Mouse (Mus musculus) liver, embryonic 16.5 days (tissue): ENCODE measurements around the gene Epas1. TPM values are rescaled to one million over a fixed set of nuclear protein-coding genes. Genes with fewer than 3 reads are reported as not detected.

Experiments used
- ATAC-seq: fragments of 200-750 bp; cut with Nextera tagmentation; 2 replicates; pipeline ENCODE4 v1.8.0; 2017; ENCODE audit warnings: low read depth, mild to moderate bottlenecking, moderate number of reproducible peaks, moderate library complexity
- H3K27ac ChIP-seq: fragments of 300-500 bp; sonication (generic); 2 replicates; pipeline ENCODE4 v1.5.1; 2014; ENCODE audit warnings: mild to moderate bottlenecking, low read length
- H3K27me3 ChIP-seq: fragments of 300-500 bp; sonication (generic); 2 replicates; pipeline ENCODE4 v1.6.1; 2014; ENCODE audit warnings: low read depth, low read length, mixed read lengths; ENCODE audit not compliant: control insufficient read depth, insufficient read depth
- H3K36me3 ChIP-seq: fragments of 300-500 bp; sonication (generic); 2 replicates; pipeline ENCODE4 v1.6.1; 2014; ENCODE audit warnings: mild to moderate bottlenecking; ENCODE audit not compliant: control insufficient read depth, insufficient read depth
- H3K4me1 ChIP-seq: fragments of 300-500 bp; sonication (generic); 2 replicates; pipeline ENCODE4 v1.6.1; 2014; ENCODE audit warnings: low read depth, low read length, mixed read lengths; ENCODE audit not compliant: control insufficient read depth
- H3K4me2 ChIP-seq: fragments of 300-500 bp; sonication (generic); 2 replicates; pipeline ENCODE4 v1.6.1; 2014; ENCODE audit warnings: low read depth, low read length, mixed read lengths
- H3K4me3 ChIP-seq: fragments of 300-500 bp; sonication (generic); 2 replicates; pipeline ENCODE4 v1.5.1; 2014; ENCODE audit warnings: low read depth, mild to moderate bottlenecking, low read length
- H3K9ac ChIP-seq: fragments of 300-500 bp; sonication (generic); 2 replicates; pipeline ENCODE4 v1.6.1; 2014; ENCODE audit warnings: low read depth, low read length
- H3K9me3 ChIP-seq: fragments of 300-500 bp; sonication (generic); replicated peaks from 2 replicates; pipeline ENCODE4 v1.6.1; 2016; ENCODE audit warnings: low read length; ENCODE audit not compliant: control insufficient read depth
- WGBS: fragments of 180-500 bp; shearing (Covaris S2); extraction: QIAGEN DNeasy Blood & Tissue Kit; methylation state at CpG from one replicate; pipeline ENCODE4 v1.1.7; 2014; ENCODE audit not compliant: insufficient replicate concordance; 5-methylcytosine and 5-hydroxymethylcytosine counted together
- polyA plus RNA-seq: library from polyadenylated mRNA; unstranded; fragments of >200 nt; fragmentation: Nextera tagmentation; extraction: Ambion mirVana; gene quantifications from 2 replicates; pipeline ENCODE4 v1.2.1, GENCODE M21; 2015

Gene Epas1
- polyA plus RNA-seq, 1 experiment from 2014 or later = 4.0 TPM

GRCm38 (mm10) chr17:86788316-86788715 is 34.8 kb downstream of the Epas1 start:
- 36% methylated on average over 6 of the region's 6 CpGs for WGBS
- no peak overlapping the region for H3K4me2 ChIP-seq

GRCm38 (mm10) chr17:86791925-86792324 is 38.4 kb downstream of the Epas1 start:
- Histone ChIP-seq H3K27me3 (no peaks in the 10 kb centered on the region), H3K9ac (no peak overlapping the region), H3K4me3 (no peak overlapping the region), H3K4me2 (no peak overlapping the region), H3K36me3 (no peaks in the 10 kb centered on the region), H3K4me1 (no peaks in the 10 kb centered on the region), H3K27ac (no peak overlapping the region), H3K9me3 (no peaks in the 10 kb centered on the region)
- ATAC-seq = no peak
- 70% methylated on average over 8 of the region's 8 CpGs for WGBS

More at GRCm38 (mm10) chr17:86788316-86788715, 34.8 kb downstream of the Epas1 start:
- H3K36me3 ChIP-seq = no peaks in the 10 kb centered on the region
- H3K9ac ChIP-seq = no peak overlapping the region
- H3K4me1 ChIP-seq = no peaks in the 10 kb centered on the region
- no peak for ATAC-seq
- no peaks in the 10 kb centered on the region for H3K9me3 ChIP-seq
- H3K27ac ChIP-seq = no peak overlapping the region
- H3K27me3 ChIP-seq = no peaks in the 10 kb centered on the region
- H3K4me3 ChIP-seq = no peak overlapping the region

- no peak for ATAC-seq
- Histone ChIP-seq H3K36me3 (no peaks in the 10 kb centered on the region), H3K9ac (no peak overlapping the region), H3K4me1 (no peaks in the 10 kb centered on the region), H3K9me3 (no peaks in the 10 kb centered on the region), H3K4me3 (no peak overlapping the region), H3K27ac (no peak overlapping the region), H3K4me2 (no peak overlapping the region), H3K27me3 (no peaks in the 10 kb centered on the region)
- 56% methylated on average over 5 of the region's 5 CpGs for WGBS
Observed at GRCm38 (mm10) chr17:86795773-86796172, 42.3 kb downstream of the Epas1 start.

GRCm38 (mm10) chr17:86797031-86797430 is 43.5 kb downstream of the Epas1 start:
- Histone ChIP-seq H3K27ac (no peak overlapping the region), H3K4me3 (no peak overlapping the region), H3K4me1 (no peaks in the 10 kb centered on the region), H3K27me3 (no peaks in the 10 kb centered on the region), H3K9me3 (no peaks in the 10 kb centered on the region), H3K9ac (no peak overlapping the region), H3K36me3 (no peaks in the 10 kb centered on the region), H3K4me2 (no peak overlapping the region)
- WGBS = 76% methylated on average over 13 of the region's 13 CpGs
- no peak for ATAC-seq

- no peaks in the 10 kb centered on the region for H3K9me3 ChIP-seq
- no peak overlapping the region for H3K27ac ChIP-seq
- H3K4me2 ChIP-seq = no peak overlapping the region
- no peaks in the 10 kb centered on the region for H3K36me3 ChIP-seq
- H3K4me1 ChIP-seq = no peaks in the 10 kb centered on the region
- no peaks in the 10 kb centered on the region for H3K27me3 ChIP-seq
- H3K4me3 ChIP-seq = no peak overlapping the region
- no peak overlapping the region for H3K9ac ChIP-seq
- 35% methylated on average over 8 of the region's 8 CpGs for WGBS
- ATAC-seq = no peak
Observed at GRCm38 (mm10) chr17:86798460-86798859, 45.0 kb downstream of the Epas1 start.

GRCm38 (mm10) chr17:86798951-86799350 is 45.5 kb downstream of the Epas1 start:
- Histone ChIP-seq H3K4me2 (no peak overlapping the region), H3K27me3 (no peaks in the 10 kb centered on the region), H3K36me3 (no peaks in the 10 kb centered on the region), H3K4me3 (no peak overlapping the region), H3K9ac (no peak overlapping the region), H3K27ac (no peak overlapping the region), H3K9me3 (no peaks in the 10 kb centered on the region), H3K4me1 (no peaks in the 10 kb centered on the region)
- 38% methylated on average over 11 of the region's 11 CpGs for WGBS
- ATAC-seq = no peak

GRCm38 (mm10) chr17:86800535-86800934 is 47.0 kb downstream of the Epas1 start:
- 0 out of 2 replicates have a peak, but pooled peaks have one; percentile 14 for ATAC-seq
- Histone ChIP-seq H3K9ac (no peak overlapping the region), H3K9me3 (no peaks in the 10 kb centered on the region), H3K27ac (no peak overlapping the region), H3K4me1 (no peaks in the 10 kb centered on the region), H3K27me3 (no peaks in the 10 kb centered on the region), H3K36me3 (no peaks in the 10 kb centered on the region), H3K4me3 (no peak overlapping the region), H3K4me2 (no peak overlapping the region)
- 25% methylated on average over 12 of the region's 12 CpGs for WGBS

- H3K9ac ChIP-seq = no peak overlapping the region
- ATAC-seq = no peak
- no peaks in the 10 kb centered on the region for H3K27me3 ChIP-seq
- H3K36me3 ChIP-seq = no peaks in the 10 kb centered on the region
- H3K4me2 ChIP-seq = no peak overlapping the region
- no peaks in the 10 kb centered on the region for H3K9me3 ChIP-seq
- 50% methylated on average over 11 of the region's 11 CpGs for WGBS
- H3K4me3 ChIP-seq = no peak overlapping the region
- H3K27ac ChIP-seq = no peak overlapping the region
- H3K4me1 ChIP-seq = no peaks in the 10 kb centered on the region
Observed at GRCm38 (mm10) chr17:86801213-86801815, 47.8 kb downstream of the Epas1 start.

GRCm38 (mm10) chr17:86801876-86802275 is 48.4 kb downstream of the Epas1 start:
- no peak for ATAC-seq
- H3K4me1 ChIP-seq = no peaks in the 10 kb centered on the region
- H3K27ac ChIP-seq = no peak overlapping the region
- WGBS = 33% methylated on average over 9 of the region's 9 CpGs
- H3K4me3 ChIP-seq = no peak overlapping the region
- no peak overlapping the region for H3K4me2 ChIP-seq
- no peaks in the 10 kb centered on the region for H3K27me3 ChIP-seq
- no peak overlapping the region for H3K9ac ChIP-seq
- H3K36me3 ChIP-seq = no peaks in the 10 kb centered on the region
- no peaks in the 10 kb centered on the region for H3K9me3 ChIP-seq
